Mouse (Mus musculus): ENCODE data around the gene Morf4l1.

DNA sequence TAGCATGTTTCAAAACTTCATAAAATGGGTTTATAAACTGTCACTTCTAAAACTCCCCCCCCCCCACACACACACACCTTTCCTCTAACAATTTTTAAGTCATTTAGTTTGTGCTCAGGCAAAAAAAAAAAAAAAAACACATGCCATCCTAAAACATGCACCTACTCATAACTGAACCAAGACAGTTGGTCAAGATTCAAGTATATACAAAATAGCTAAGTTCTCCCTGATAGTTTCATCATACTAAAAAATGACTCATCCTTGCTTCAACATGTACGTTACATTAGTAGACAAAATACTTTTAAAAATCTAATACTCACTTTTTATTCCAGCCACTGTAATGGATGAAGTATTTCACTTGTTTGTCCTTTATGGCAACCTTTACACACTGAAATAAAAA lies 7.7 kb downstream of the Morf4l1 start:
- TF ChIP-seq CTCF (IDR thresholded peaks at IDR 0.05; ENCODE audit: extremely low read depth, insufficient read depth, low read length) = no peak
- TF ChIP-seq POLR2A (IDR thresholded peaks at IDR 0.05; ENCODE audit: extremely low read depth, insufficient read depth, low read length) = no peak

Data from cortical plate, adult 2 months (tissue).